Comparison of ENCODE assay signal across 8 mouse cellular contexts in genomic region chr13:59768531-59768930, GRCm38 (mm10). TPM values are rescaled to one million over a fixed set of nuclear protein-coding genes. Genes with fewer than 3 reads are reported as not detected.
A peak's percentile ranks its signal among the peaks of the same experiment; 100 is the strongest.
DNase-seq lines count a peak whose midpoint lies in the region; ATAC-seq and TF ChIP-seq lines count a peak whose summit lies in the region.

No protein-coding gene starts in this region.

- no peak for TF ChIP-seq EP300 in CH12.LX (IDR thresholded peaks at IDR 0.05; ENCODE audit: low read length)

- no peak for TF ChIP-seq POLR2A in CH12.LX (IDR thresholded peaks at IDR 0.05; ENCODE audit: low read depth, low read length)

- H3K36me3 ChIP-seq in CH12.LX (replicated peaks in 1 of 2; ENCODE audit: control insufficient read depth in 1 of 2, insufficient read depth in 1 of 2, low read length in 1 of 2): peaks cover 10 to 46% of the 10 kb centered on the region in 2 experiments
- H3K36me3 ChIP-seq in forebrain, embryonic 15.5 days: peaks cover 14% of the 10 kb centered on the region
- H3K36me3 ChIP-seq in limb, embryonic 13.5 days: peaks cover 21% of the 10 kb centered on the region
- peaks cover 16% of the 10 kb centered on the region for H3K36me3 ChIP-seq in neural tube, embryonic 13.5 days

- H3K4me2 ChIP-seq in CH12.LX (ENCODE audit: insufficient read depth, low read depth, poor library complexity, severe bottlenecking): peak overlapping the region; percentile 99
- peak overlapping the region; percentile 75 for H3K4me2 ChIP-seq in forebrain, embryonic 15.5 days (replicated peaks)
- H3K4me2 ChIP-seq in limb, embryonic 13.5 days (replicated peaks): peak overlapping the region; percentile 80
- peak overlapping the region; percentile 65 for H3K4me2 ChIP-seq in neural tube, embryonic 13.5 days

- DNase-seq in adrenal gland, postnatal 14 days: peak; percentile 14
- no peak for DNase-seq in adrenal gland, adult 8-10 months
- no peak for DNase-seq in CH12.LX (ENCODE audit: extremely low read depth)
- DNase-seq in T-cell, adult 2 months (ENCODE audit: low spot score): no peak
- DNase-seq in cerebellum, adult 18-20 months: no peak

- no peak for TF ChIP-seq RAD21 in CH12.LX (IDR thresholded peaks at IDR 0.05; ENCODE audit: low read depth, low read length)

- H3K27me3 ChIP-seq in CH12.LX (replicated peaks): no peaks in the 10 kb centered on the region
- no peaks in the 10 kb centered on the region for H3K27me3 ChIP-seq in forebrain, embryonic 15.5 days
- no peaks in the 10 kb centered on the region for H3K27me3 ChIP-seq in limb, embryonic 13.5 days
- H3K27me3 ChIP-seq in neural tube, embryonic 13.5 days: no peaks in the 10 kb centered on the region

- H3K4me3 ChIP-seq in CH12.LX (replicated peaks in 1 of 3; ENCODE audit: low read depth in 2 of 3, low read length in 2 of 3, poor library complexity in 1 of 3): peak overlapping the region; percentile 90 to 94 (median 93)
- H3K4me3 ChIP-seq in forebrain, embryonic 15.5 days: peak overlapping the region; percentile 87
- H3K4me3 ChIP-seq in limb, embryonic 13.5 days: peak overlapping the region; percentile 86
- peak overlapping the region; percentile 89 for H3K4me3 ChIP-seq in neural tube, embryonic 13.5 days

- no peak for TF ChIP-seq CTCF in CH12.LX (conservative IDR thresholded peaks at IDR 0.05 in 1 of 2, IDR thresholded peaks at IDR 0.05 in 1 of 2; ENCODE audit: low read depth in 2 of 2, low read length in 2 of 2)

- peaks cover 27% of the 10 kb centered on the region for H3K79me2 ChIP-seq in CH12.LX (replicated peaks; ENCODE audit: control insufficient read depth, extremely low read depth, insufficient read depth, poor library complexity, severe bottlenecking)

- WGBS in forebrain, embryonic 15.5 days: 31% methylated on average over 13 of the region's 13 CpGs
- 38% methylated on average over 13 of the region's 13 CpGs for WGBS in limb, embryonic 13.5 days
- 41% methylated on average over 13 of the region's 13 CpGs for whole genome bisulfite sequencing in neural tube, embryonic 13.5 days

- peaks cover 9 to 32% of the 10 kb centered on the region in 2 experiments; a peak in 3 of 4 replicates for H3K4me1 ChIP-seq in CH12.LX (ENCODE audit: control insufficient read depth in 1 of 2, insufficient read depth in 2 of 2)
- H3K4me1 ChIP-seq in forebrain, embryonic 15.5 days: peaks cover 37% of the 10 kb centered on the region
- H3K4me1 ChIP-seq in limb, embryonic 13.5 days: peaks cover 43% of the 10 kb centered on the region
- peaks cover 48% of the 10 kb centered on the region for H3K4me1 ChIP-seq in neural tube, embryonic 13.5 days (replicated peaks)

- dilution Hi-C loops in CH12.LX (cut with MboI; ENCODE audit: extremely low pct_ligation_motif_present, extremely low pct_unique_long_range_greater_than_20kb, low sequenced_read_pairs): no loop called here

- ATAC-seq in forebrain, embryonic 15.5 days (replicated peaks): no peak
- no peak for ATAC-seq in limb, embryonic 13.5 days (ENCODE audit: low FRiP score, low read depth)
- no peak for ATAC-seq in neural tube, embryonic 13.5 days (ENCODE audit: low read depth)

- in situ Hi-C loops in CH12.LX (cut with MboI; ENCODE audit: low pct_ligation_motif_present, low pct_unique_long_range_greater_than_20kb, low sequenced_read_pairs): no loop called here

- H3K9ac ChIP-seq in CH12.LX (ENCODE audit: insufficient read depth, low read depth): peak overlapping the region; percentile 58
- peak overlapping the region; percentile 79 for H3K9ac ChIP-seq in forebrain, embryonic 15.5 days (replicated peaks)
- peak overlapping the region; percentile 90 for H3K9ac ChIP-seq in limb, embryonic 13.5 days
- H3K9ac ChIP-seq in neural tube, embryonic 13.5 days: peak overlapping the region; percentile 88

- no peak overlapping the region for H3K27ac ChIP-seq in CH12.LX (ENCODE audit: insufficient read depth, low read depth)
- no peak overlapping the region for H3K27ac ChIP-seq in forebrain, embryonic 15.5 days (replicated peaks)
- H3K27ac ChIP-seq in limb, embryonic 13.5 days: 0 out of 2 replicates have a peak overlapping the region, but pooled peaks have one; percentile 98
- H3K27ac ChIP-seq in neural tube, embryonic 13.5 days (replicated peaks): no peak overlapping the region

- H3K9me3 ChIP-seq in CH12.LX (replicated peaks; ENCODE audit: low read length): no peaks in the 10 kb centered on the region
- no peaks in the 10 kb centered on the region for H3K9me3 ChIP-seq in forebrain, embryonic 15.5 days
- no peaks in the 10 kb centered on the region for H3K9me3 ChIP-seq in limb, embryonic 13.5 days
- H3K9me3 ChIP-seq in neural tube, embryonic 13.5 days: no peaks in the 10 kb centered on the region

TF ChIP-seq in CH12.LX, 34 proteins besides CTCF, POLR2A, EP300 and RAD21:
- TF ChIP-seq MAFK (IDR thresholded peaks at IDR 0.05; ENCODE audit: insufficient replicate concordance, low read length) (no peak), JUND (conservative IDR thresholded peaks at IDR 0.05; ENCODE audit: low read depth, low read length) (no peak), ZNF384 (IDR thresholded peaks at IDR 0.05; ENCODE audit: low read depth, low read length) (no peak), PAX5 (IDR thresholded peaks at IDR 0.05; ENCODE audit: low read length) (no peak), ZKSCAN1 (IDR thresholded peaks at IDR 0.05; ENCODE audit: borderline replicate concordance, low read depth, low read length) (no peak), ZC3H11A (IDR thresholded peaks at IDR 0.05; ENCODE audit: low read depth, low read length) (no peak), POLR2AphosphoS2 (IDR thresholded peaks at IDR 0.05; ENCODE audit: low read depth, low read length) (no peak), SIN3A (IDR thresholded peaks at IDR 0.05; ENCODE audit: low read length) (0 out of 2 replicates have a peak, but pooled peaks have one; percentile 45)
TF ChIP-seq in CH12.LX: peak in this region for 1.

RNA-seq across cellular contexts. Expression of gene Isca1, which starts 1.1 kb away (rescaled TPM):
- total RNA-seq in adrenal gland, postnatal 14 days (2021): 136 and 140 TPM in 2 replicates
- 10 to 100 TPM; 66.6 to 87.4 (median 84.9) TPM for total RNA-seq in adrenal gland, adult 8-10 months (2022)
- 15.8 and 19.6 TPM in 2 replicates for total RNA-seq in CH12.LX (2012; rRNA removed)
- 17.6 and 18.4 TPM in 2 replicates for total RNA-seq in CH12.LX (2014; rRNA removed)
- polyA plus RNA-seq in CH12.LX (2012; ENCODE audit: insufficient read length, low read depth): 33.2 and 41.0 TPM in 2 replicates
- 129 and 146 TPM in 2 replicates for polyA plus RNA-seq in forebrain, embryonic 15.5 days (2015; fragmentation: Nextera tagmentation; extraction: Ambion mirVana)
- 111 and 116 TPM in 2 replicates for polyA plus RNA-seq in limb, embryonic 13.5 days (2015; fragmentation: Nextera tagmentation; extraction: Ambion mirVana)
- 153 and 154 TPM in 2 replicates for polyA plus RNA-seq in neural tube, embryonic 13.5 days (2015; fragmentation: Nextera tagmentation; extraction: Ambion mirVana)

RNA-seq across cellular contexts. Expression of gene Gm49354, which starts 13.5 kb away (rescaled TPM):
- not detected in 2 replicates for total RNA-seq in adrenal gland, postnatal 14 days (2021)
- total RNA-seq in adrenal gland, adult 8-10 months (2022): not detected
- total RNA-seq in CH12.LX (2012; rRNA removed): not detected in 2 replicates
- not detected in 2 replicates for total RNA-seq in CH12.LX (2014; rRNA removed)
- polyA plus RNA-seq in CH12.LX (2012; ENCODE audit: insufficient read length, low read depth): 4.5 TPM in 1 of 2 replicates, not detected in the other
- polyA plus RNA-seq in forebrain, embryonic 15.5 days (2015; fragmentation: Nextera tagmentation; extraction: Ambion mirVana): not detected in 2 replicates
- polyA plus RNA-seq in limb, embryonic 13.5 days (2015; fragmentation: Nextera tagmentation; extraction: Ambion mirVana): not detected in 2 replicates
- not detected in 2 replicates for polyA plus RNA-seq in neural tube, embryonic 13.5 days (2015; fragmentation: Nextera tagmentation; extraction: Ambion mirVana)

RNA-seq across cellular contexts. Expression of gene 1700014D04Rik, which starts 22.0 kb away (rescaled TPM):
- not detected in 2 replicates for total RNA-seq in adrenal gland, postnatal 14 days (2021)
- under 1 TPM in 2 of 4 experiments, not detected in 2; 0.09 to 0.48 TPM for total RNA-seq in adrenal gland, adult 8-10 months (2022)
- total RNA-seq in CH12.LX (2012; rRNA removed) (not detected in 2 replicates), CH12.LX (2014; rRNA removed) (not detected in 2 replicates)
- not detected in 2 replicates for polyA plus RNA-seq in CH12.LX (2012; ENCODE audit: insufficient read length, low read depth)
- 0.39 TPM in 1 of 2 replicates, not detected in the other for polyA plus RNA-seq in forebrain, embryonic 15.5 days (2015; fragmentation: Nextera tagmentation; extraction: Ambion mirVana)
- polyA plus RNA-seq in limb, embryonic 13.5 days (2015; fragmentation: Nextera tagmentation; extraction: Ambion mirVana): 0.06 TPM in 1 of 2 replicates, not detected in the other
- 0.17 TPM in 1 of 2 replicates, not detected in the other for polyA plus RNA-seq in neural tube, embryonic 13.5 days (2015; fragmentation: Nextera tagmentation; extraction: Ambion mirVana)

RNA-seq across cellular contexts. Expression of gene Spata31d1d, which starts 37.0 kb away (rescaled TPM):
- not detected in 2 replicates for total RNA-seq in adrenal gland, postnatal 14 days (2021)
- not detected for total RNA-seq in adrenal gland, adult 8-10 months (2022)
- total RNA-seq in CH12.LX (2012; rRNA removed) (not detected in 2 replicates), CH12.LX (2014; rRNA removed) (not detected in 2 replicates)
- not detected in 2 replicates for polyA plus RNA-seq in CH12.LX (2012; ENCODE audit: insufficient read length, low read depth)
- not detected in 2 replicates for polyA plus RNA-seq in forebrain, embryonic 15.5 days (2015; fragmentation: Nextera tagmentation; extraction: Ambion mirVana)
- not detected in 2 replicates for polyA plus RNA-seq in limb, embryonic 13.5 days (2015; fragmentation: Nextera tagmentation; extraction: Ambion mirVana)
- not detected in 2 replicates for polyA plus RNA-seq in neural tube, embryonic 13.5 days (2015; fragmentation: Nextera tagmentation; extraction: Ambion mirVana)

RNA-seq across cellular contexts. Expression of gene Tut7, which starts 54.4 kb away (rescaled TPM):
- total RNA-seq in adrenal gland, postnatal 14 days (2021): 67.8 and 79.4 TPM in 2 replicates
- 10 to 100 TPM; 68.7 to 86.7 (median 74.9) TPM for total RNA-seq in adrenal gland, adult 8-10 months (2022)
- total RNA-seq in CH12.LX (2012; rRNA removed): 17.9 and 18.1 TPM in 2 replicates
- 14.3 and 15.4 TPM in 2 replicates for total RNA-seq in CH12.LX (2014; rRNA removed)
- polyA plus RNA-seq in CH12.LX (2012; ENCODE audit: insufficient read length, low read depth): 21.5 and 21.6 TPM in 2 replicates
- polyA plus RNA-seq in forebrain, embryonic 15.5 days (2015; fragmentation: Nextera tagmentation; extraction: Ambion mirVana): 54.9 and 58.9 TPM in 2 replicates
- 56.4 and 57.4 TPM in 2 replicates for polyA plus RNA-seq in limb, embryonic 13.5 days (2015; fragmentation: Nextera tagmentation; extraction: Ambion mirVana)
- polyA plus RNA-seq in neural tube, embryonic 13.5 days (2015; fragmentation: Nextera tagmentation; extraction: Ambion mirVana): 45.5 and 50.5 TPM in 2 replicates
